Mouse (Mus musculus) heart, adult 2 months (tissue): ENCODE data around the gene Pi4k2a.

Source experiments
- CTCF ChIP-seq: fragments of 200-600 bp; IDR thresholded peaks from 2 replicates; pipeline ENCODE4 v1.8.1; 2022; ENCODE audit warnings: antibody characterized with exemption, mild to moderate bottlenecking, moderate library complexity
- EP300 ChIP-seq: fragments of 200-500 bp; IDR thresholded peaks from 2 replicates; pipeline ENCODE4 v1.6.1; 2011; ENCODE audit warnings: low read depth, low read length, control low read depth; ENCODE audit not compliant: insufficient read depth
- POLR2A ChIP-seq: fragments of 200-500 bp; IDR thresholded peaks from 2 replicates; pipeline ENCODE4 v1.6.1; 2011; ENCODE audit warnings: mild to moderate bottlenecking, low read depth, low read length, control low read depth; ENCODE audit not compliant: insufficient read depth

- peak; percentile 56; the same call in 1 of the 2 replicates for TF ChIP-seq POLR2A
- TF ChIP-seq CTCF = no peak
- no peak for TF ChIP-seq EP300
These were observed 1.0 kb upstream of the Pi4k2a start for GRCm38 (mm10) chr19:42089103-42089747.
